Mouse (Mus musculus) gonadal fat pad, adult 2 months (tissue): ENCODE measurements at regions not wholly inside any gene's neighbourhood (a gene's known extent, or its start where the extent isn't known, plus 50 kb on each side); places are given as distances from the start of the nearest gene placed in this dataset.

Experiments used
- DNase-seq: peaks from one replicate; pipeline ENCODE4 v3.0.0-alpha.2; 2012; ENCODE audit warnings: low read depth

DNA sequence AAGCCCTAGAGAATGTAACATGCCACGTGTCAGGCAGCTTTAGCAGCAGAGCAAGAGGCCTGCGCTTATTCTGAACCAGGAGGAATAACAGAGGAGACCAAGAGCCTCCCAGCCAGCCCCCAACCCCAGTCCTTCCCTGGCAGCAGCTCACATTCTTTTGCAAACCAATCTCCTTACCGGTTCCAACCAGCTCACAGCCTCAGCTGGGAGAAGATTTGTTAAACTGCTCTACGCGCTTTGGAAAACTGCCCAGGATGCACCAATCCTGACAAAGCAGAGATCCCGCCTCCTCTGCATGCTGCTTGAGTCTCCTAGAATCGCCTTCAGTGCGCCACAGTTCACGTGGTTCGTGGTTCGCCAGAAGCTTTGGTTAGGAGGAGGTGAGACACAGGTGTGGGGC is 51.8 kb downstream of the Gm9376 start:
- DNase-seq = no peak

DNA sequence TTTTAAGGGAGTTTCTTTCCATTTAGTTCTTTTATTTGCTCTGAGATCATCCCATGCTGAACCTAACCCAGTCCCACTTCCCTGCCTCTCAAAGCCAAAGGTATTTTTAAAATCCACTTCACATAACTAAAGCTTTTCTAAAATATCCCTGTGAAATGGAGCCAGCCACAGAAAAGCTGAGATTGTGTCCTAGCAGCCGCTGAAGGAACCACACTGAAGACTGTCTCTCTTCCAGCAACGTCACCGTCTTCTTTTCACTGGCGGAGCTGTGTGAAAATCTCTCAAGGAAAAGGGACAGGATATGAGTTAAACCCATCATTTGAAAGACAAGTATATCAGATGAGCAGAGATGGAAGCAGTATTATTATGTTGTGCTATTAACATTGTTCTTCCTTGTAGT is 53.3 kb downstream of the Gm9376 start:
- DNase-seq = no peak

DNA sequence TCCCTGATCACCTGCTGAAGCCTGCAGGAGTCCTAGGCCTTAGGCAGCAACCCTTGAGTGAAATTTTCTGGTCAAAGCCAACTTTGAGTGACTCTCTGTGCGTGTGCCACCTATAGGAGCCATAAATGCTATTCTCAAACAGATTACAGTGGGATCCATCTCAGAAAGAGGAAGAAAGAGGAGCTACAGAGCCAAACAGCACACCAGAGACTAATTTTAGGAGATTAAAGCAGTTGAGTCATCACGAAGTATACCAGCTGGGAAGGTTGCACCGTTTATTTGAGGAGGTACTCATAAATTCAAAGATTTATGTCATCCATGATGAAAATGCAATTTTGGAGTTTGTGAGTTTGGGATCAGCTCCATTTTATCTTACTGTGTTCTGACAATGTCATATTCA is 54.3 kb downstream of the Gm9376 start:
- no peak for DNase-seq

DNA sequence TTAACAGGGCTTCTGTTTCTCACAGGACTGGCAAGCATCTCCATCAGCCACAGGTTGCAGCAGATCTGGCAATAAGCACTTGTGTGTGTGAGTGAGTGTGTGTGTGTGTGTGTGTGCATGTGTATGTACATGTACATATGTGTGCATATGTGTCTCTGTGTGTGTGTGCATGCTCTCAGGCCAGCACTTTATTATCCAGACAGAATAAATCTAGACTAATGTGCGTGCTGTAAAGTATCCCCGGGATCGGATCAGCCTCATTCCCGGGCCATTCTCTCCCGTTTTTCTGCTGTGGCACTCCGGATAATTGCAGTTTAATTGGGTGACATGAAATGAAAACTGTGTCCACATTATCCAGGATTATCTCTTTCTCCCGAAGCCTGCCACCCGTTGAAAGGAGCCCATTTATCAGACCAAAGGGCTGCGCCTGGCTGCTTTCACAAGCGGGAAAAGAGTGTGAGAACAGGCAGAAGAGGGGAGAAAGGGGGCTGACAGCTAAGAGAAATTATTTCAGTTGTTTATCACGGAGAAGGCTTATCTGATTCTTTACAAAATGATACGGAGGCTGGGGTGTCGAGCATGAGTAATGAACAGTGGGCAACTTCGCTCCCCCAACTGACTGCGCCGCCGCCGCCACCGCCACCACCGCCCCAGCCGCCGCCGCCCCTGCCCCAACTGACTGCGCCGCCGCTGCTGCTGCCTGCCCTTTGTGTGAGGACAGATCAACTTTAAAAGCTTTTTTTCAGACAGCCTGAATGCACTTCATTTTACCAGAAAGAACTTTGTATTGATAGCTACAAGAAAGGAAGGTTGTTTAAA is 55.5 kb downstream of the Gm9376 start:
- DNase-seq = no peak

DNA sequence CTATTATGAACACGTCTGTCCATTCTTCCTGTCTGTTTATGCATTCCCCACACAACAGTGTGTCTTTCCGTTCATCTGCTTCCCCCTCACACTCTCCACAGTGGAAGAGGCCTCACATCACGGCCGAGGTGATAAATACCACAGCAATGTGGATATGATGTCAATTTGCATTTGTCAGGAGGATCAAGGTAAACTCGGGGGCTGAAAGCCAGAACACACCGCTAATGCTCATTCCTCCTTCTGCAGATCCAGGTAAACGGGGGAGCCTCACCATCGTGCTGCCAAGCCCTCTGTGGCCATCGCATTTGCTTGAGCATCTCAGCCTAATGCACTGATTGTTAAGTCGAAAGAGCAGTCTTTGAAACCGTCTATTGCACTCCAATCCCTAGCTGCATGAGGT is 56.1 kb downstream of the Gm9376 start:
- DNase-seq = no peak

DNA sequence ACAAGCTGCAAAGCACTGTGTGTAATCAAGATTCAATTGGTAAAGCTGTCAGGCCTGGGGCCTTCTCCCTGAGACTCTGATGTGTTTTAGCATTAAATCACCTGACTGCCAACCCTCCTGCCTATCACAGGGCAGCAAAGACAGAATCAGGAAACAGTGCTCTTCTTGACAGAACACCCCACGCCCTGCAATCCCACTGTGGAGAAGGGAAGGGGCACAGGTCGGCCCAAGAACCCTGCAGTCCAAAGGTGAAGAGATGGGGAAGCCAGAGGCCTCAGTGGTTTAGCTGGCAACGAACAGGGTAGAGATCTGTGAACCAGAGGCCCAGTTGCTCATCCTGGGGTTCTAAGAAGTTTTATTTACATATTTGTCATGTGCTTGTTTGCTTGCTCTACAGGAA is 71.3 kb downstream of the Gm9376 start:
- no peak for DNase-seq

DNA sequence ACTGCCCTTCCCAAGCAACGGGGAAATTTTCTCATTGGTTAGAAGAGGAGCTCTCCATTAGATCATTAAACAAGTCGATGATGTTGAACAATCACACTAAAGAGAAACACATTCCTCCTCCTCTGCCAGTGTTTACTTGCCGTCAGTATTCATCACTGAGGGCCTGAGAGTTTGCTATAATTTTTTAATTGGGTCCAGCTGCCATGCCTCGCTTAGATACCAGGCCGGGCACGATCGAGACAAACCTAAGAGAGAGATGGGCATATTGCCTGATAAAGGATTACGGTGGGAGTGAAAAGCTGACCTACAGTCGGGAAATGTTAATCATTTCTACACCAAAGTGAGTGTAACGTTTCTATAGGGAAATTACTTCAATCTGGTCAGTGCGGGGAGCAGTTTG is 96.2 kb downstream of the Gm9376 start:
- no peak for DNase-seq

DNA sequence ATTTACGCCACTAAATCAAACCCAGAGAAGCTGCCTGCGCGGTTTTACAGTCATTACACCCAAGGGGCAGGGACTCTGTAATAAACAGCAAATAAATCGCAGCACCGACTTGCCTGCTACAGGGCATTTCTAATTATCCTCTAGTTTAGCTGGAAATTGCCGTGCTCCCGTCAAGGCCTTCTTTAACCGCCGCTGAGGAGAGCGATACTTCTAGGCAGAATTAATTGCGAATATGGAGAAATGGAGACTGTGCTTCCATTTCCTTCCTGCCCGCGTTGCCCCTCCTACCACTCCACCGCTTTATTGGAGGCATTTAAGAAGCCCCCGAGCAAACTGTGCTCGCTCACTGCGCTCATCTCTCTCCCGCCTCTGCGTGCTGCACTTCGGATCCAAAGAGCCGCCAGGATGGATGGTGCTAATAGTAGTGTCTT is 96.6 kb downstream of the Gm9376 start:
- no peak for DNase-seq

DNA sequence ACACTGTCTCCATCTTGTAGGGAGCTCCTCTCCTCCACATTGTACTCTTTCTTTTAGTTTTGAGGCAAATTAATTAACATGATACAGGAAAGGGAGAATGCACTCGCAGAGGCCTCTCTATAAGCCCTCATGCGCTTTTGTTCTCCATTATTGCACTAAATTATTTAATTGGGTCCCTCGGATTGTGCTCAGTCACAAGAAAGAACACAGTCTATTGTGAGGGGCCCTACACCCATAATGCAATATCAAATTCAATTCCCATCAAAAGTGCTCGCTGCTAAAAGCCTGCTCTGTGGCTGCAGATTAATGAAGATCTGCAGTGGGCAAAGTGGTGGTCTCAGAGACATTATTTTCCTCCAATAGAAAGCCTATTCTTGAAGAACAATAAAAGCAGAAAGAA is 99.8 kb downstream of the Gm9376 start:
- no peak for DNase-seq

DNA sequence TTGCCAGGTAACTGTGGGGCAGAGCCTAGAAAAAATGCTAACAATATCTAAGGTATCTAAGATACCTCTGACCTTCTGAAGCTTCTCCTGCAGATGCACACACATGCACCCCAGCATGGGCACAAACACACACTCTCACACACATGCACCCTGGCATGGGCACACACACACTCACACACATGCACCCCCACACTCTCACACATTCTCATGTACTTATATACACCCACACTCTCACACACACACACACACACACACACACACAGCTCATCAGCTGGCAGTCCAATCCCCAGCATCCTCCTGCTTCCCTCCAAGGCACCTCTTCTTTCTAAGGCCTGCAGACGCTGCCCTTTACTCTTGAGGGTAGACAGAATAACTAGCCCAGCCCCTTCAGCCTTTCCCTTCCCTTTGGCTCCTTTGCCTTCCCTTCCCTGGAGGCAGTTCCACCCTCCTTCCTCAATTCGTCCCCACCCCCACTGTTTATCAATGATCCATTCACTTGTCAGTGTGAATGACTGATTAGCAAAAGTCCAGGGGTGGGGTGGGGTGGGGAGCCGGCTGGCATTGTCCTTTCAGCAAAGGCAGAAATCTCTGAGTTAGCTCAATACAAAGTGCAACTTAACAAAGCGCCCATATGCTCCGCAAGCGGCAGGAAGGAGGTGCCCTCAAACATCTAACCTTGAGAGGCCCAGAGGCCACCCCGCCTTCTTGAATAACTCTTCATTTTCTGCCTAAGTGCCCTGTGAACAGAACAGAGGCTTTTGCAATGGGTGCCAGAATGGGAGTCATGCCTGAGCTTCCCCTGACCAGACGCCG is 102.1 kb downstream of the Gm9376 start:
- DNase-seq = no peak

DNA sequence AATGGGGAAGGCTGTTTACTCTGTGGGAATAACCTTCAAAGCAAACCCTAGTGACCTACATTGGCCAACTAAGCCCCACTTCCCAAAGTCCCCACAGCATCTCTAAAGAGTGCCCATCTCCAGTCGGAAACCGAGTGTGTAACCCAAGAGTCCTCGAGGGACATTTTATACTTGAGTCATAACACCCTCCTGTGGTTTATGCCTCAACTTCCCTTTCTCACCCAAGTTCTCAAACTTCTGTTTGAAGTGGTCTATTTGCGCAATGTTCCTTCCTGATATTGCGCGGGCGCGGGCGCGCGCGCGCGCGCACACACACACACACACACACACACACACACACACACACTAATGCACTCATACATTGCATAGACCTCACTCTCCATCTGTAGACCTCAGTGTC is 104.6 kb downstream of the Gm9376 start:
- no peak for DNase-seq

DNA sequence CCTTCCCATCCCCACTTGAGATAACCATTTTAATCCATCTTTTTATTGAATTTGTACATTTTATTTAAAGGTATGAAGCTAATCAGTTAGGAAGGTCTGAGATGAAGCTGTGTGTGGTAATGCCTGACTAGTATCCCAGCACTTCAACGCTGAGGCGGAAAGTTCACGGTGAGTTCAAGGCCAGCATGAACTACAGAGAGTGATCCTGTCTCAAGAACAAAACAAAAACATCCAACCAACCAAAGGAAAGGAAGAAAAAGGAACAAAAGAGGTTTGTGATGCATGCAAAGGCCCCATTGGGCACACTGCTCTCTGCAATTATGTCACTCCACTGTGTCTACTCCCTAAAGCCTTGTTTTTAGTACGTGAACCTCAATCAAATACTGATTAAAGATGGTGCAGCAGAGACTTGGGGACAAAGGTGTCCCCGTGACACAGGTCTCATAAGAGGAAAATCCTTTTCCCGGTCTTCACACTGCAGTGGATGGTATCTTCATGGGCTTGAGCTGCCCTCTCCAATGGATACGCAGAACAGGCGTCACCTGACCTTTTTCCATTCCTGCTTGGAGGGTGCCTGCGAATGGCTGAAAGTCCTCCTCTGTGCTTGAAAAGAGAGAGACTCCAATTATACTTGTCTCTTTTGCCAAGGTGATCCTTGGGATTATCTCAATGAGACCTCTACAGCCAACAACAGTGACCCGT is 108.2 kb downstream of the Gm9376 start:
- DNase-seq = no peak

DNA sequence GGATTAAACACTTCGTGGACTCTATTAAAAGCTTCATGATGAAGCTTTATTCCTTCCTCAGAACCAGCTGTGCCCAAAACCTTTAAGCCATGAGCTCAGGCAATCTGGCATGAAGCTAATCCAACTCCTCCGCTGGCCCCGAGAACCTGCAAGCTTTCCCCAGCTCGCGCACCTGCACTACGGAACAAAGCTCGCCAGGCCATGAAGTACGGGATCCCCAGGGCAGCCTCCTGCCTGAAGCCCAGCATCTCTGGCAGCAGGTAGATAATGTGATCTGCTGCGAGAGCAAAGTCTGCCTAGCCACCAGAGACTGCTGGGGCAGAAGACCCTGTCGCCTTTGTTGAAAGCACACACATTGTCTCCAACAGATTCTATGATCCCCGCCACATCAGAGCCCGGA is 108.9 kb downstream of the Gm9376 start:
- no peak for DNase-seq

DNA sequence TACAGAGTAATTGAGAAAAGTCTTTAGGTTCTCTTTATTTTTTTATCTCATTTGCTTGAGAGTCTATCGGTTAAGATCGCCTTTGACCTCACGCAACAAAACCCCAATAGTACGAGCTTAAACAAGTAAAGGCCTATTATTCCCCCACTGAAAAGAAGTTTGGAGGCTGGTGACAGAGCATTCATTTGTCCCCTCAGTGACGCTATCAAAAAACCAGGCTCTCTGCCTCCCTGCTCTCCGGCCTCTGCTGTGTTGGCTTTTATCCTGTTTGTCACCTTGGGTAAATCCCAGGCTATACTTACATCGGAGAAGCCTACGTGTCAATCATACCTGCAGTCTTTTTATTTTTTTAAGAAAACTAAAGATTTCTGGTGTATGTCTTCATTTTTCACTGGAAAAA is 112.9 kb downstream of the Gm9376 start:
- DNase-seq = no peak

DNA sequence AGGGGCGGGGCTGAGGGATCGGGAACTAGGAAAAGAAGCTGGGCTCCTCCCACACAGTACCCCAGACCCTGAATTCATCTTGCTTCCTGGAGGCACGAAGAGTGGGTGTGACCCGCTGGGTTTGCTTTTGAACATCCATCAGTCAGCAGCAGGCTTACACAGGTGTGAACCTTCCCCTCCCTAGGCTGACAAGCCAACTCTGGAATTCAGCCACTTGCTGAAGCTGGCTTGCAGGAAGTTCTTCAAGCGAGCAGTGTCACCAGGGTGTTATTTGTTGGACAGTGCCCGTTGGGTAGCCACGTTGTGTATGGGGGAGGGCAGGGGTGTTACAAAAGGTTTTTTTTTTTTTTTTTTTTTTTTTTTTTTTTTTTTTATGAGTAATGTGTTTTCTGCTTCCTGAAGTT is 118.8 kb downstream of the Gm9376 start:
- DNase-seq = peak; percentile 3

DNA sequence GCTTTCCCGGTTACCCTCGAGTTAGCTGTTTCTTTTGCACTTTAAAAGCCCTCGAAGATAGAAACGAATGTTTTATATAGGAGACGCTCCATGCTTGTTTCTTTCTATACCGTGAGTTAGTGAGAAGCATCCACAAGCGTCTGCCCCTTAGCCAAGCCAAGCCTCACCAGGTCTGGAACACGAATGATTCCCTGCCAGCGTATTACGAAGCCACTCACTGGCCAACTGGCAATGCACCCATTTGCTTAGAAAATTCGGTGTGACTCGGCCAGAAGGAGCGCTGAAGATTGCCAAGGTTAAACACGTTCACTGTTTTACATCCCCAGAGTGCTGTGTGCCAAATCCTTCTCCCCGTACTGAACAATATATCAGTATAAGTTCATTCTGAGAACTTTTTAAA is 121.3 kb downstream of the Gm9376 start:
- DNase-seq = no peak

DNA sequence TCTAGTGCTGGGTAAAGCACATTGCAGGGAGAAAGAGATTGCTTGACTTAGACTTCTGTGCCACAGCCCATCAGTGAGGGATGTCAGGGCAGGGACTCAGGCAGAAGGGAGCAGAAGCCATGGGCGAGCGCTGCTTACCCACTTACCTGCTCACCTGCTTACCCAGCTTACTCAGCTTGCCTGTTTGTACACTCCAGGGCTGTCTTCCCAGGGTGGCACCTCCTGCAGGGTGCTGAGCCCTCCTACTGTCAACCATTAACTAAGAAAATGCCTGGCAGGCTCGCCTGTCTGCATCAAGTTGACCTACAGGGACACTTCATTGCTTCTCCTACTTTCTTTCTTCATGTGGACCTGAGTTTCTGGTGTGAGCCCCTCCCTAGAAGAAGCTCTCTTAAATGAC is 124.0 kb downstream of the Gm9376 start:
- no peak for DNase-seq

DNA sequence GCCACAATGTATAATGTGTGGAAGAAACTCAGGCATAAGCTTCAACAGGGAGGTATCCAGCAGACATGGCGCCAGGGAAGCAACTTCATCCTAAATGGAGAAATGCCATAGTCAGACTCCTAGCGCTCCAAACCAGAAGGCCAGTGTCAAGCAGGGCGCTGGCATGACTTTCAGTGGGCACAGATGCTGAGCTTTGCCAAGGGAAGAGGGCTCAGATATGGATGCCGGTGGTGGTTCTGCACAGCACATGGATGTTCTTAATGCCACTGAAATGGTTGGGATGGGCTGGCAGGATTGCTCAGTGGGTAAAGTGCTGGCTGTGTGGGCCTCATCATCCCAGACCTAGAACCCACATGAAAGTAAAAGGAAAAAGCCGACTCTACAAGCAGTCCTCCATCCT is 124.8 kb downstream of the Gm9376 start:
- no peak for DNase-seq

DNA sequence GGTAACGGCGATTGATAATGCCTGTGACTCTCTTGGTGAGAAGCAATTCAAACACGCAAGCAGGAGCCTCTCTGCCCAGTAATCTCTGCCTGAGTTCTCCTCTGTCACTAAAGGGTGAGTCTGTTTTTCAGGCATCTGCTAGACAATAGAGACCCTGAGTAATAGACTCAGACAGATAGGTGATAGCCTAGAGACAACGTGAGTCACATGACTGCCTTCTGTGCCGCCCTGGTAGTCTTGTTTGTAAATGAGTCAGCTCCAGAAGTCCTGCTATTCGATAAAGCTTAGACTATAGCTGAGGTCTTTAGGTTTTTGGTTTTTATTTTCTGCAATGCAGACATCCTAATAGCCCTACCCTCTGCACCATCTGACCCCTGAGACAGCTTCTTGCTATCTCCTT is 126.9 kb downstream of the Gm9376 start:
- no peak for DNase-seq

DNA sequence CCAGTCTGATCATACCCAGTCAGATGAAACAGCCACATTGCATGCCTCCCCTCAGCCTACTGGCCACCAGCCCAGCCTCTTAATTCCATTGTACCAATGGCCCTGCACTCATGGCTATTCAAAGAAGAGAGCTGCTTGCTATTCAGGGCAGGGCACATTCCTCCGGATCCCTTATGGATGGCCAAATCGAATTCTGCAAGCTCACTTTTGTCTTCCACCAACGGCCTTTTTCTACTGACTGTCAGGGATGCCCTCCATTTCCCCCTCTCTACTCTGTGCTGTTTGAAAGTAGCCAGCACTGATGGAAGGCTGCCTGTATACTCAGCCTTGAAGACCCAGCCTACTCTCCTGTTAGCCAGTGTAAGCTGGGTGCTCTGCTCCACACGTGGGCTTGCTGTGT is 147.5 kb downstream of the Gm9376 start:
- DNase-seq = no peak

DNA sequence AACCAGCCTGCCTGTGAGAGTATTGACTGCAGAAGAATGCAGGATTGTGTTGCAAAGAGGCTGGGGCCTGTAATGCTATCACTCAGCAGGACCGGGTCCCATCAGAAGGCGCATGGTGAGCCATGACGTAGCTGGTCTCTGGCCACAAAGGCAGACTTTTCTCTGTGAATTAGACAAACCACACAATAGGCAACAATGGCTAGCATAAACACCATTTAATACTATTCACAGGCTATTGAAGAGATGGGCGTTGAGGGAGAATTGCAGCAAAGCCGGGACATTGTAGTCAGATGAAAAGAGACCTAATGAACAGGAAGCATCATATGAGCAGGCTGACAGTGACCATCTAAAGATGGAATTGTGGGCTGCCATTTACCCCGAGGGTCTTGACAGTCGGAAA is 149.4 kb downstream of the Gm9376 start:
- DNase-seq = no peak

DNA sequence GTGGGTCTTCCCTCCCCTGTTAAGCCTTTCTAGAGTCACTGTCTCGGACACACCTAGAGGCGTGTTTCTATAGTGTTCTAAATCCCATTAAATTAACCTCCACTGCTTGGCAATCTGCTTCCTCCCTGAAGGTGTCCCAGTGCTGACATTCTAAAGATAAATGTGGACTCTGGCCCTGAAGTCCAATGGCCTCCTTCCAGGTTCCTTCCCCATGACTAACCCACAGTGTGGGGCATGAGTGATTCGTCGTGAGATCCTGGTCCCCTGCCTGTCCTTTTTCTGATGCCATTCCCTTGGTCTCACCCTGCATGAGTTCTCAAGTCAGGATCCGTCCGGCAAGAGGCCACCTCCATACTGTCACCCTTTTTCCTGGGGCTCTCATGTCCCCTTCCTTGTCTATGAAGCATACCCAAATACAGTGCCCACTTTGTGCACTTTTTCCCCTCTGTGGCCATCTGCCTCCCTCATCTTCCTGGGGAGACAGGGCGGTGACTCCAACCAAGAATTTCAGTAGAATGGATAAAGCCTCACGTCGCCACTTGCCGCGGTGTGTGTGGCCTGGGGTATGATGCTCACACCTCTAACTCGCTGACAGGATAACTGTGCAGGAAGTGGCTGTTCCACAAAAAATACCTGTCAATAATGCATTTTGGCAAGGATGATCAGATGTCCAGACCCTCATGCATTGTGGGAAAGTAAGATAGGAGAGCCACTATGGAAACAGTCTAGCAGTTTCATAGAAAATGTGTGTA is 152.9 kb downstream of the Gm9376 start:
- DNase-seq = no peak
